Mouse (Mus musculus) heart, embryonic 16.5 days (tissue): Measurements from ENCODE around the gene Cdk5rap1. TPM values are rescaled to one million over a fixed set of nuclear protein-coding genes. Genes with fewer than 3 reads are reported as not detected.
"Not testable (repeated sequence)": the region's sequence is repeated elsewhere in the genome, so short reads cannot be mapped to it uniquely, and the experiment has no call there.

ENCODE experiments used
- ATAC-seq: fragments of 200-750 bp; cut with Nextera tagmentation; replicated peaks from 2 replicates; pipeline ENCODE4 v1.8.0; 2017; ENCODE audit warnings: moderate number of reproducible peaks; ENCODE audit not compliant: insufficient read depth, low FRiP score; ENCODE audit errors: extremely low read depth
- H3K27ac ChIP-seq: fragments of 300-500 bp; sonication (generic); 2 replicates; pipeline ENCODE4 v1.5.1; 2014; ENCODE audit warnings: mild to moderate bottlenecking, low read length, control low read depth, moderate library complexity
- H3K27me3 ChIP-seq: fragments of 300-500 bp; sonication (generic); 2 replicates; pipeline ENCODE4 v1.6.1; 2014; ENCODE audit warnings: low read length, mixed read lengths; ENCODE audit not compliant: control insufficient read depth, insufficient read depth
- H3K36me3 ChIP-seq: fragments of 300-500 bp; sonication (generic); 2 replicates; pipeline ENCODE4 v1.6.1; 2014; ENCODE audit not compliant: control insufficient read depth, insufficient read depth
- H3K4me1 ChIP-seq: fragments of 300-500 bp; sonication (generic); 2 replicates; pipeline ENCODE4 v1.6.1; 2014; ENCODE audit warnings: low read length, mixed read lengths; ENCODE audit not compliant: control insufficient read depth, insufficient read depth
- H3K4me2 ChIP-seq: fragments of 300-500 bp; sonication (generic); 2 replicates; pipeline ENCODE4 v1.6.1; 2014; ENCODE audit warnings: low read depth, mild to moderate bottlenecking, control low read depth, low read length
- H3K4me3 ChIP-seq: fragments of 300-500 bp; sonication (generic); 2 replicates; pipeline ENCODE4 v1.5.1; 2014; ENCODE audit warnings: mild to moderate bottlenecking, control low read depth, low read length
- H3K9ac ChIP-seq: fragments of 300-500 bp; sonication (generic); 2 replicates; pipeline ENCODE4 v1.6.1; 2014; ENCODE audit warnings: low read length, control low read depth
- H3K9me3 ChIP-seq: fragments of 300-500 bp; sonication (generic); replicated peaks from 2 replicates; pipeline ENCODE4 v1.6.1; 2016; ENCODE audit warnings: low read length; ENCODE audit not compliant: control insufficient read depth
- WGBS: fragments of 180-500 bp; shearing (Covaris S2); extraction: QIAGEN DNeasy Blood & Tissue Kit; methylation state at CpG from one replicate; pipeline ENCODE4 v1.1.7; 2014; 5-methylcytosine and 5-hydroxymethylcytosine counted together
- polyA plus RNA-seq: library from polyadenylated mRNA; unstranded; fragments of >200 nt; fragmentation: Nextera tagmentation; extraction: Ambion mirVana; gene quantifications from 2 replicates; pipeline ENCODE4 v1.2.1, GENCODE M21; 2015

Cdk5rap1 gene
- polyA plus RNA-seq, 1 experiment from 2014 or later: 20.0 TPM

- Histone ChIP-seq H3K36me3 (peaks cover 50% of the 10 kb centered on the region), H3K4me2 (no peak overlapping the region), H3K27me3 (no peaks in the 10 kb centered on the region), H3K4me3 (no peak overlapping the region), H3K4me1 (no peaks in the 10 kb centered on the region), H3K9me3 (no peaks in the 10 kb centered on the region), H3K27ac (no peak overlapping the region), H3K9ac (no peak overlapping the region)
- 90% methylated on average over 3 of the region's 3 CpGs for WGBS
- no peak for ATAC-seq
Measured at GRCm38 (mm10) chr2:154348152-154348551, 24.7 kb downstream of the Cdk5rap1 start.

- WGBS: 70% methylated on average over 2 of the region's 2 CpGs
- H3K36me3 ChIP-seq: peaks cover 33% of the 10 kb centered on the region
Measured at GRCm38 (mm10) chr2:154339356-154339755, 33.5 kb downstream of the Cdk5rap1 start.

GRCm38 (mm10) chr2:154338161-154338560 is 34.6 kb downstream of the Cdk5rap1 start:
- H3K9me3 ChIP-seq: no peaks in the 10 kb centered on the region; the same call in 1 of the 2 replicates
- H3K27me3 ChIP-seq: no peaks in the 10 kb centered on the region
- H3K9ac ChIP-seq: no peak overlapping the region
- H3K27ac ChIP-seq: no peak overlapping the region
- H3K4me2 ChIP-seq: no peak overlapping the region
- no peak overlapping the region for H3K4me3 ChIP-seq
- ATAC-seq: no peak
- 60% methylated on average over 1 of the region's 1 CpGs for WGBS
- no peaks in the 10 kb centered on the region for H3K4me1 ChIP-seq
- H3K36me3 ChIP-seq: peaks cover 35% of the 10 kb centered on the region

More at GRCm38 (mm10) chr2:154339356-154339755, 33.5 kb downstream of the Cdk5rap1 start:
- no peaks in the 10 kb centered on the region for H3K27me3 ChIP-seq
- no peak overlapping the region for H3K4me2 ChIP-seq
- H3K9me3 ChIP-seq: no peaks in the 10 kb centered on the region
- H3K9ac ChIP-seq: no peak overlapping the region
- ATAC-seq: no peak
- no peak overlapping the region for H3K27ac ChIP-seq
- H3K4me1 ChIP-seq: no peaks in the 10 kb centered on the region
- no peak overlapping the region for H3K4me3 ChIP-seq

GRCm38 (mm10) chr2:154335572-154335971 is 37.2 kb downstream of the Cdk5rap1 start:
- WGBS: 81% methylated on average over 4 of the region's 4 CpGs
- Histone ChIP-seq H3K4me3 (no peak overlapping the region), H3K36me3 (peaks cover 19% of the 10 kb centered on the region), H3K27me3 (no peaks in the 10 kb centered on the region), H3K4me2 (no peak overlapping the region), H3K4me1 (no peaks in the 10 kb centered on the region), H3K9me3 (no peaks in the 10 kb centered on the region; the same call in 1 of the 2 replicates), H3K9ac (no peak overlapping the region), H3K27ac (no peak overlapping the region)
- no peak for ATAC-seq

GRCm38 (mm10) chr2:154326852-154327251 is 46.0 kb downstream of the Cdk5rap1 start:
- 73% methylated on average over 3 of the region's 3 CpGs for WGBS
- Histone ChIP-seq H3K27me3 (no peaks in the 10 kb centered on the region), H3K36me3 (no peaks in the 10 kb centered on the region), H3K4me2 (no peak overlapping the region), H3K9me3 (no peaks in the 10 kb centered on the region), H3K4me3 (no peak overlapping the region), H3K27ac (no peak overlapping the region), H3K9ac (no peak overlapping the region), H3K4me1 (no peaks in the 10 kb centered on the region)
- ATAC-seq: no peak

- 72% methylated on average over 5 of the region's 5 CpGs for WGBS
- ATAC-seq, H3K4me1 ChIP-seq: not testable (repeated sequence)
Measured at GRCm38 (mm10) chr2:154313771-154314170, 59.0 kb downstream of the Cdk5rap1 start.

GRCm38 (mm10) chr2:154306927-154307326 is 65.9 kb downstream of the Cdk5rap1 start, which contains the start of gene Bpifb9b:
TSS of gene Bpifb9b (plus strand) at chr2:154307227.
- not testable (repeated sequence) for H3K27ac ChIP-seq, H3K27me3 ChIP-seq, H3K36me3 ChIP-seq, ATAC-seq, H3K4me1 ChIP-seq, H3K9me3 ChIP-seq, H3K4me2 ChIP-seq, H3K4me3 ChIP-seq, H3K9ac ChIP-seq
- WGBS: 64% methylated on average over 4 of the region's 4 CpGs

More at GRCm38 (mm10) chr2:154313771-154314170, 59.0 kb downstream of the Cdk5rap1 start:
- H3K9ac ChIP-seq, H3K36me3 ChIP-seq, H3K27me3 ChIP-seq, H3K27ac ChIP-seq, H3K4me2 ChIP-seq, H3K9me3 ChIP-seq, H3K4me3 ChIP-seq: not testable (repeated sequence)

- not testable (repeated sequence) for H3K27ac ChIP-seq, H3K9me3 ChIP-seq, H3K4me2 ChIP-seq, H3K4me3 ChIP-seq, H3K36me3 ChIP-seq, H3K9ac ChIP-seq, H3K4me1 ChIP-seq, H3K27me3 ChIP-seq, ATAC-seq
- 82% methylated on average over 1 of the region's 3 CpGs for WGBS
Measured at GRCm38 (mm10) chr2:154304604-154305003, 68.2 kb downstream of the Cdk5rap1 start.

- Histone ChIP-seq H3K36me3 (no peaks in the 10 kb centered on the region), H3K9me3 (no peaks in the 10 kb centered on the region), H3K4me1 (no peaks in the 10 kb centered on the region), H3K4me3 (no peak overlapping the region), H3K27me3 (no peaks in the 10 kb centered on the region), H3K9ac (no peak overlapping the region), H3K27ac (no peak overlapping the region), H3K4me2 (no peak overlapping the region)
- WGBS: 83% methylated on average over 3 of the region's 3 CpGs
- ATAC-seq: no peak
Measured at GRCm38 (mm10) chr2:154301763-154302162, 71.0 kb downstream of the Cdk5rap1 start.
